Mouse (Mus musculus): ENCODE results near the gene Mylk3. TPM values are rescaled to one million over a fixed set of nuclear protein-coding genes. Genes with fewer than 3 reads are reported as not detected.

Gene Mylk3
- total and polyA plus RNA-seq, 2 experiments from 2014 or later: 340 to 398 TPM

- no peaks in the 10 kb centered on the region for H3K9me3 ChIP-seq (replicated peaks; ENCODE audit: control insufficient read depth, low read length)
- 24% methylated on average over 4 of the region's 4 CpGs for WGBS
- no peak overlapping the region for H3K4me3 ChIP-seq (ENCODE audit: low read depth, low read length)
- DNase-seq (ENCODE audit: low spot score) (no peak), ATAC-seq (ENCODE audit: insufficient read depth, low read depth) (no peak)
- H3K4me1 ChIP-seq (ENCODE audit: control insufficient read depth, insufficient read depth): peaks cover 38% of the 10 kb centered on the region
- H3K27ac ChIP-seq (ENCODE audit: low read depth): peak overlapping the region; percentile 69
- no peaks in the 10 kb centered on the region for H3K27me3 ChIP-seq (ENCODE audit: control insufficient read depth, insufficient read depth, low read length)
- TF ChIP-seq EP300 (IDR thresholded peaks at IDR 0.05; ENCODE audit: low read depth) (no peak), CTCF (IDR thresholded peaks at IDR 0.05; ENCODE audit: low read depth) (no peak)
- H3K9ac ChIP-seq (replicated peaks; ENCODE audit: low read depth, low read length): no peak overlapping the region
- H3K4me2 ChIP-seq (ENCODE audit: low read depth, low read length): no peak overlapping the region
- H3K36me3 ChIP-seq (replicated peaks; ENCODE audit: control insufficient read depth, insufficient read depth, low read length): no peaks in the 10 kb centered on the region
These were observed 11.9 kb downstream of the Mylk3 start for GRCm38 (mm10) chr8:85374286-85374685.

GRCm38 (mm10) chr8:85373435-85374039 is 12.6 kb downstream of the Mylk3 start:
- H3K4me1 ChIP-seq (ENCODE audit: control insufficient read depth, insufficient read depth): peaks cover 35% of the 10 kb centered on the region
- no peak for TF ChIP-seq EP300 (IDR thresholded peaks at IDR 0.05; ENCODE audit: low read depth)
- TF ChIP-seq CTCF (IDR thresholded peaks at IDR 0.05; ENCODE audit: low read depth): no peak
- ATAC-seq (ENCODE audit: insufficient read depth, low read depth) (peak; percentile 26; the same call in 1 of the 2 replicates), DNase-seq (ENCODE audit: low spot score) (no peak)
- peak overlapping the region; percentile 28 for H3K4me2 ChIP-seq (ENCODE audit: low read depth, low read length)
- H3K27ac ChIP-seq (ENCODE audit: low read depth): peak overlapping the region; percentile 69
- no peaks in the 10 kb centered on the region for H3K27me3 ChIP-seq (ENCODE audit: control insufficient read depth, insufficient read depth, low read length)
- H3K9ac ChIP-seq (replicated peaks; ENCODE audit: low read depth, low read length): no peak overlapping the region
- H3K9me3 ChIP-seq (replicated peaks; ENCODE audit: control insufficient read depth, low read length): no peaks in the 10 kb centered on the region
- no peak overlapping the region for H3K4me3 ChIP-seq (ENCODE audit: low read depth, low read length)
- 14% methylated on average over 5 of the region's 5 CpGs for WGBS
- no peaks in the 10 kb centered on the region for H3K36me3 ChIP-seq (replicated peaks; ENCODE audit: control insufficient read depth, insufficient read depth, low read length)

- no peak overlapping the region for H3K4me3 ChIP-seq (ENCODE audit: low read depth, low read length)
- no peak overlapping the region for H3K9ac ChIP-seq (replicated peaks; ENCODE audit: low read depth, low read length)
- TF ChIP-seq EP300 (IDR thresholded peaks at IDR 0.05; ENCODE audit: low read depth) (no peak), CTCF (IDR thresholded peaks at IDR 0.05; ENCODE audit: low read depth) (no peak)
- WGBS: 95% methylated on average over 1 of the region's 1 CpGs
- H3K9me3 ChIP-seq (replicated peaks; ENCODE audit: control insufficient read depth, low read length): no peaks in the 10 kb centered on the region
- no peak overlapping the region for H3K27ac ChIP-seq (ENCODE audit: low read depth)
- no peaks in the 10 kb centered on the region for H3K27me3 ChIP-seq (ENCODE audit: control insufficient read depth, insufficient read depth, low read length)
- no peak overlapping the region for H3K4me2 ChIP-seq (ENCODE audit: low read depth, low read length)
- H3K4me1 ChIP-seq (ENCODE audit: control insufficient read depth, insufficient read depth): peaks cover 32% of the 10 kb centered on the region
- H3K36me3 ChIP-seq (replicated peaks; ENCODE audit: control insufficient read depth, insufficient read depth, low read length): no peaks in the 10 kb centered on the region
- ATAC-seq (ENCODE audit: insufficient read depth, low read depth): no peak
- DNase-seq (ENCODE audit: low spot score): no peak
These were observed 13.7 kb downstream of the Mylk3 start for GRCm38 (mm10) chr8:85372465-85372839.

GRCm38 (mm10) chr8:85371736-85372464 is 14.2 kb downstream of the Mylk3 start:
- Histone ChIP-seq H3K4me2 (ENCODE audit: low read depth, low read length) (no peak overlapping the region), H3K27ac (ENCODE audit: low read depth) (no peak overlapping the region), H3K4me1 (ENCODE audit: control insufficient read depth, insufficient read depth) (peaks cover 35% of the 10 kb centered on the region), H3K36me3 (replicated peaks; ENCODE audit: control insufficient read depth, insufficient read depth, low read length) (no peaks in the 10 kb centered on the region), H3K27me3 (ENCODE audit: control insufficient read depth, insufficient read depth, low read length) (no peaks in the 10 kb centered on the region), H3K9ac (replicated peaks; ENCODE audit: low read depth, low read length) (no peak overlapping the region), H3K4me3 (ENCODE audit: low read depth, low read length) (no peak overlapping the region), H3K9me3 (replicated peaks; ENCODE audit: control insufficient read depth, low read length) (no peaks in the 10 kb centered on the region)
- TF ChIP-seq CTCF (IDR thresholded peaks at IDR 0.05; ENCODE audit: low read depth) (no peak), EP300 (IDR thresholded peaks at IDR 0.05; ENCODE audit: low read depth) (no peak)
- WGBS: 65% methylated on average over 5 of the region's 5 CpGs
- no peak for ATAC-seq (ENCODE audit: insufficient read depth, low read depth)
- no peak for DNase-seq (ENCODE audit: low spot score)

GRCm38 (mm10) chr8:85365176-85365575 is 21.0 kb downstream of the Mylk3 start:
- ATAC-seq (ENCODE audit: insufficient read depth, low read depth) (peak; percentile 95), DNase-seq (ENCODE audit: low spot score) (peak; percentile 93)
- Histone ChIP-seq H3K36me3 (replicated peaks; ENCODE audit: control insufficient read depth, insufficient read depth, low read length) (peaks cover 1% of the 10 kb centered on the region; the same call in 1 of the 2 replicates), H3K4me3 (ENCODE audit: low read depth, low read length) (peak overlapping the region; percentile 68), H3K9me3 (replicated peaks; ENCODE audit: control insufficient read depth, low read length) (no peaks in the 10 kb centered on the region), H3K9ac (replicated peaks; ENCODE audit: low read depth, low read length) (peak overlapping the region; percentile 86), H3K27ac (ENCODE audit: low read depth) (peak overlapping the region; percentile 98), H3K4me1 (ENCODE audit: control insufficient read depth, insufficient read depth) (peaks cover 21% of the 10 kb centered on the region), H3K4me2 (ENCODE audit: low read depth, low read length) (peak overlapping the region; percentile 73), H3K27me3 (ENCODE audit: control insufficient read depth, insufficient read depth, low read length) (no peaks in the 10 kb centered on the region)
- WGBS: 19% methylated on average over 6 of the region's 6 CpGs
- TF ChIP-seq CTCF (IDR thresholded peaks at IDR 0.05; ENCODE audit: low read depth) (no peak), EP300 (IDR thresholded peaks at IDR 0.05; ENCODE audit: low read depth) (peak; percentile 85; the same call in 1 of the 2 replicates)

All from heart, postnatal 0 days (tissue).